9 mouse cellular contexts compared by ENCODE assay signal in the genomic region with DNA sequence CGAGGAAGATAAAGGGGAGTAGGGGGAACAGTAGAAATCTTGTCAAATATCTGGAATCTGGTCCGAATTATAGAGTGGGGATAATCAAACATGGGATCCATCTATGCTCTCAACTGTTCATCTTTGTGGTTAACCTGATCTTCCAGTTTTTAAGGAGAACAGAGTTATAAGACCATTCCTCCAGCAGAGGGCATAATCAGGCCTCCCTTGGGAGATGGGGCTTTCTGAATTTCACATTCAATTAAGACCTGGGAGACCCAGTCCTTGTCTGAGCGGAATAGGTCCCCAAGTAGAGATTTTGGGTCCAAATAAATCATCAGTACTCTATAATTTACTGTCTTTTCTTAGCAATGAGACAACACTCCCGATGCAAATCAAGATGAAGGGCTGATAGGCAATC.
DNase-seq lines count a peak whose midpoint lies in the region; ATAC-seq lines count a peak whose summit lies in the region.
"Had no signal": no experiment of that assay in that cellular context is flagged by ENCODE, and none has a peak within 500 bp of the region (broad histone marks: within the 10 kb centered on the region; RNA-seq: fewer than 3 reads in every experiment).

No protein-coding gene starts in this region.

- no peak overlapping the region for H3K9ac ChIP-seq in midbrain, embryonic 15.5 days
- H3K9ac ChIP-seq: hindbrain, embryonic 15.5 days had no signal

- no peak overlapping the region for H3K4me3 ChIP-seq in midbrain, embryonic 15.5 days
- no peak overlapping the region for H3K4me3 ChIP-seq in forebrain, embryonic 10.5 days
- H3K4me3 ChIP-seq: hindbrain, embryonic 15.5 days had no signal

- no peak overlapping the region for H3K4me2 ChIP-seq in midbrain, embryonic 15.5 days
- H3K4me2 ChIP-seq: hindbrain, embryonic 15.5 days had no signal

- no peak overlapping the region for H3K27ac ChIP-seq in midbrain, embryonic 15.5 days
- H3K27ac ChIP-seq in forebrain, embryonic 10.5 days = no peak overlapping the region
- H3K27ac ChIP-seq: hindbrain, embryonic 15.5 days had no signal

- WGBS in midbrain, embryonic 15.5 days = 65% methylated on average over 4 of the region's 4 CpGs
- WGBS in forebrain, embryonic 10.5 days = 64% methylated on average over 4 of the region's 4 CpGs

- no peaks in the 10 kb centered on the region for H3K9me3 ChIP-seq in midbrain, embryonic 15.5 days
- no peaks in the 10 kb centered on the region for H3K9me3 ChIP-seq in forebrain, embryonic 10.5 days
- H3K9me3 ChIP-seq: hindbrain, embryonic 15.5 days had no signal

- intact Hi-C loops in left cerebral cortex, postnatal 4 days (cut with DNase I) = loop anchor here (10.0 kb wide), 1 partner anchor 1032 kb away; the partner anchor contains the start of gene Hs6st1

- peak; percentile 18 for DNase-seq in adrenal gland, postnatal 14 days
- DNase-seq in adrenal gland, adult 8-10 months = no peak
- peak; percentile 14 for DNase-seq in kidney, postnatal 14 days
- DNase-seq in kidney, adult 11 months = no peak
- DNase-seq in embryo, embryonic 10 days (ENCODE audit: low spot score) = peak; percentile 48
- DNase-seq in left cerebral cortex, postnatal 4 days = peak; percentile 46
- DNase-seq in forebrain, embryonic 10.5 days (ENCODE audit: extremely low spot score, low spot score) = no peak

- no peaks in the 10 kb centered on the region for H3K27me3 ChIP-seq in midbrain, embryonic 15.5 days (replicated peaks)
- no peaks in the 10 kb centered on the region for H3K27me3 ChIP-seq in forebrain, embryonic 10.5 days (ENCODE audit: poor library complexity, severe bottlenecking)
- H3K27me3 ChIP-seq: hindbrain, embryonic 15.5 days had no signal

- no peaks in the 10 kb centered on the region for H3K4me1 ChIP-seq in midbrain, embryonic 15.5 days
- H3K4me1 ChIP-seq in forebrain, embryonic 10.5 days = no peaks in the 10 kb centered on the region
- H3K4me1 ChIP-seq: hindbrain, embryonic 15.5 days had no signal

- no peaks in the 10 kb centered on the region for H3K36me3 ChIP-seq in midbrain, embryonic 15.5 days (replicated peaks)
- H3K36me3 ChIP-seq in forebrain, embryonic 10.5 days (replicated peaks) = no peaks in the 10 kb centered on the region
- H3K36me3 ChIP-seq: hindbrain, embryonic 15.5 days had no signal

- ATAC-seq in midbrain, embryonic 15.5 days (replicated peaks) = no peak

Comparison
In these comparisons a context has a peak if more than half of its experiments do, and no peak if none do; other contexts are left out.
1. DNase-seq: peak in adrenal gland, postnatal 14 days (single experiment), kidney, postnatal 14 days (single experiment), embryo, embryonic 10 days (single experiment) and left cerebral cortex, postnatal 4 days (single experiment); none in adrenal gland, adult 8-10 months (single experiment), kidney, adult 11 months (single experiment) and forebrain, embryonic 10.5 days (single experiment).